Mouse (Mus musculus) neural tube, embryonic 14.5 days (tissue): ENCODE data around the gene Tef. TPM values are rescaled to one million over a fixed set of nuclear protein-coding genes. Genes with fewer than 3 reads are reported as not detected.
A peak's percentile ranks its signal among the peaks of the same experiment; 100 is the strongest.

ENCODE experiments used
- ATAC-seq: fragments of 200-750 bp; cut with Nextera tagmentation; 2 replicates; pipeline ENCODE4 v1.8.0; 2017; ENCODE audit warnings: low read depth, mild to moderate bottlenecking, moderate TSS enrichment, moderate library complexity
- H3K27ac ChIP-seq: fragments of 300-500 bp; sonication (generic); 2 replicates; pipeline ENCODE4 v1.5.1; 2014; ENCODE audit warnings: low read depth, mild to moderate bottlenecking, control low read depth, low read length, moderate library complexity, mixed read lengths
- H3K27me3 ChIP-seq: fragments of 300-500 bp; sonication (generic); 2 replicates; pipeline ENCODE4 v1.6.1; 2014; ENCODE audit warnings: low read length; ENCODE audit not compliant: control insufficient read depth, insufficient read depth
- H3K36me3 ChIP-seq: fragments of 300-500 bp; sonication (generic); 2 replicates; pipeline ENCODE4 v1.6.1; 2014; ENCODE audit warnings: low read length, mixed read lengths; ENCODE audit not compliant: control insufficient read depth, insufficient read depth
- H3K4me1 ChIP-seq: fragments of 300-500 bp; sonication (generic); 2 replicates; pipeline ENCODE4 v1.6.1; 2014; ENCODE audit warnings: low read length; ENCODE audit not compliant: control insufficient read depth, insufficient read depth
- H3K4me2 ChIP-seq: fragments of 300-500 bp; sonication (generic); 2 replicates; pipeline ENCODE4 v1.6.1; 2014; ENCODE audit warnings: mild to moderate bottlenecking, low read depth, low read length, control low read depth
- H3K4me3 ChIP-seq: fragments of 300-500 bp; sonication (generic); 2 replicates; pipeline ENCODE4 v1.5.1; 2014; ENCODE audit warnings: low read depth, low read length, control low read depth, mixed read lengths
- H3K9ac ChIP-seq: fragments of 300-500 bp; sonication (generic); replicated peaks from 2 replicates; pipeline ENCODE4 v1.6.1; 2014; ENCODE audit warnings: low read depth, mild to moderate bottlenecking, control low read depth, low read length, mixed read lengths
- H3K9me3 ChIP-seq: fragments of 300-500 bp; sonication (generic); 2 replicates; pipeline ENCODE4 v1.6.1; 2016; ENCODE audit warnings: low read length; ENCODE audit not compliant: control insufficient read depth
- WGBS: fragments of 180-500 bp; shearing (Covaris S2); extraction: QIAGEN DNeasy Blood & Tissue Kit; methylation state at CpG from one replicate; pipeline ENCODE4 v1.1.7; 2014; 5-methylcytosine and 5-hydroxymethylcytosine counted together
- polyA plus RNA-seq: library from polyadenylated mRNA; unstranded; fragments of >200 nt; fragmentation: Nextera tagmentation; extraction: Ambion mirVana; gene quantifications from 2 replicates; pipeline ENCODE4 v1.2.1, GENCODE M21; 2014

Tef gene
- polyA plus RNA-seq, 1 experiment from 2014 or later, result 17.9 TPM

DNA sequence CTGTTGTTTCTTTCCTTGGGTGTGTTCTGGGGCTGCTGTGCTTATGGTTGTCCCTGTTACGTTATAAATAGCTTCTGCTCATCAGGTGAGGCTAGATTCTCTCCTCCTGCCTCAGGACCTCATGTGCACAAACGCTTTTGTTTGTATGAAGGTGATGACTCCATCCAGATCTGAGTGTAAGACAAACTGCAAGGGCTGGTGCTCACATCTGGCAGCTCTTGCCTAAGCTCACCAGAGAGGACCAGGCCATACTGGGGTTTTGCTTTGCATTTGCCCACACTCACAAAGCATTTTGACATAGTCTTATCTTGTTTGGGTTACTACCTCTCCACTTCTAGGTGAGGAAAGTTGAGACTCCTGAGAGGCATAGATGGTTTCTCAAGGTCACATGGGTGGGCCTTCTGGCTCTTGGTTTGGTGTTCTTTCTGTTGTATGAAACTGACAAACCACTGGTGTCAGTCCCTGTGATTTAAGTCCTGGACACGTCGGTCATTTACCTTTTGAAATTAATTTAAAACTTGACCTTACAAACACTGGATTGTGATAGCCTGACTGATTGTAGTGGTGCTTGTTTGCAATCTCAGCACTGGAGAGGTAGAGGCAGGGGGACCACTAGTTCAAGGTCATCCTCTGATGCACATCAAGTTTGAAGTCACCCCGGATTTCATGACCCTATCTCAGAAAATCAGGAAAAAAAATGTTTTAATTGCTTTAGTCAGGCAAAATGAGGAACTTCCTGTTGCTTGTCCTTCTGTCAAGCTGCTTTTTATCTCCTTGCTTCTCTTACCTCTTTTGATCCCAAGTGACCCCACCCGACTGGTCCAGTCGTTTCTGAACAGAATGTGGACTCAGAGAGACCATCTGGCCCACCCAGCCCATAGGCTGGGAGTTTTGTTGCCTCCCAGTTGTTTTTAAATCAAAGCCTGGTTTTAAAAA is 10.7 kb downstream of the Tef start:
- Histone ChIP-seq H3K9ac (no peak overlapping the region), H3K4me3 (0 out of 2 replicates have a peak overlapping the region, but pooled peaks have one; percentile 73), H3K4me2 (peak overlapping the region; percentile 76), H3K27me3 (no peaks in the 10 kb centered on the region), H3K4me1 (peaks cover 20% of the 10 kb centered on the region), H3K27ac (no peak overlapping the region), H3K36me3 (peaks cover 18% of the 10 kb centered on the region), H3K9me3 (no peaks in the 10 kb centered on the region)
- no peak for ATAC-seq
- WGBS, result 81% methylated on average over 7 of the region's 7 CpGs

- no peak overlapping the region for H3K4me2 ChIP-seq
- H3K27me3 ChIP-seq, result no peaks in the 10 kb centered on the region
- H3K4me3 ChIP-seq, result no peak overlapping the region
- no peaks in the 10 kb centered on the region for H3K9me3 ChIP-seq
- H3K4me1 ChIP-seq, result peaks cover 20% of the 10 kb centered on the region
- 67% methylated on average over 5 of the region's 5 CpGs for WGBS
- H3K27ac ChIP-seq, result no peak overlapping the region
- no peak for ATAC-seq
- no peak overlapping the region for H3K9ac ChIP-seq
- H3K36me3 ChIP-seq, result peaks cover 18% of the 10 kb centered on the region
These were observed 11.9 kb downstream of the Tef start for GRCm38 (mm10) chr15:81813986-81814705.

DNA sequence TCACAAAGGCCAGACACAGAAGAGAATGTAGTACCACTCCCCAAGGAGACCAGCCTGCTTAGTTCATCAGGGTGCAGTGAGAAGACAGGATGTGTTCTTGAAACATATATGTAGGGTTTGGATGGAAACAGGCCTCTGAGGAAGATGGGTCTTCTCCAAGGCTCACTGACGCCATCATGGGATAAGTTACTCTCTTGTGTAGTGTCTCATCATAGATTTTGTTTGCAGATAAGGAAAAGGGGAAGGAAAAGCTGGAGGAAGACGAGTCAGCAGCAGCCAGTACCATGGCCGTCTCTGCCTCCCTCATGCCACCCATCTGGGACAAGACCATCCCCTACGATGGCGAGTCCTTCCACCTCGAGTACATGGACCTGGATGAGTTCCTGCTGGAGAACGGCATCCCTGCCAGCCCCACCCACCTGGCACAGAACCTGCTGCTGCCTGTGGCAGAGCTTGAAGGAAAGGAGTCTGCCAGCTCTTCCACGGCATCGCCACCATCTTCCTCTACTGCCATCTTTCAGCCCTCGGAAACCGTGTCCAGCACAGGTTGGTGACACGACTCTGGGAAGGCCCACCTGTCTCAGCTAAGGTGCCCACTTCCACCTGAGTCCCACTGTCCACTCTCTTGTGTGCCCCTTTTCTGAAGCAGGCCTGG is 12.6 kb downstream of the Tef start:
- no peak overlapping the region for H3K27ac ChIP-seq
- no peak overlapping the region for H3K9ac ChIP-seq
- H3K36me3 ChIP-seq, result peaks cover 20% of the 10 kb centered on the region
- no peak for ATAC-seq
- 94% methylated on average over 12 of the region's 12 CpGs for WGBS
- H3K27me3 ChIP-seq, result no peaks in the 10 kb centered on the region
- H3K4me3 ChIP-seq, result no peak overlapping the region
- H3K4me2 ChIP-seq, result no peak overlapping the region
- H3K9me3 ChIP-seq, result no peaks in the 10 kb centered on the region
- peaks cover 19% of the 10 kb centered on the region for H3K4me1 ChIP-seq

DNA sequence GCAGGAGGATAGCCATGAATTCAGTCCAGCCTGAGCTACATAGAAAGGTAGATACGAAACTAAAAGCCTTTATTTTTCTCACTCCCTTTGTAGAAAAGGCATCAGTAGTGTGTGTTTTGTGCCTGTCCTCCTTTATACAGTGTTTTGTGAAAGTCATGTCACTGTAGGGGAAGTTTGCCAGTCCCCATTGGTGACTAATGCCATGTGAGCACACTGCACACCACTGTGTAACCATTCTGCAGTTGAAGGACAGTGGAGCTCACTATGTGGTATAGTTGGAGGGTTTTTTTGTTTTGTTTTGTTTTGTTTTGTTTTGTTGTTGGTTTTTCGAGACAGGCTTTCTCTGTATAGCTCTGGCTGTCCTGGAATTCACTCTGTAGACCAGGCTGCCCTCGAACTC is 16.2 kb downstream of the Tef start:
- Histone ChIP-seq H3K9ac (no peak overlapping the region), H3K9me3 (no peaks in the 10 kb centered on the region), H3K4me2 (no peak overlapping the region), H3K27ac (no peak overlapping the region), H3K4me3 (no peak overlapping the region), H3K4me1 (peaks cover 2% of the 10 kb centered on the region; the same call in 1 of the 2 replicates), H3K36me3 (peaks cover 27% of the 10 kb centered on the region), H3K27me3 (no peaks in the 10 kb centered on the region)
- 91% methylated on average over 3 of the region's 3 CpGs for WGBS
- no peak for ATAC-seq

GRCm38 (mm10) chr15:81822631-81823030 is 20.4 kb downstream of the Tef start:
- Histone ChIP-seq H3K4me1 (no peaks in the 10 kb centered on the region), H3K9me3 (no peaks in the 10 kb centered on the region), H3K4me2 (no peak overlapping the region), H3K4me3 (no peak overlapping the region), H3K27ac (no peak overlapping the region), H3K9ac (no peak overlapping the region), H3K27me3 (no peaks in the 10 kb centered on the region), H3K36me3 (peaks cover 25% of the 10 kb centered on the region)
- no peak for ATAC-seq
- 90% methylated on average over 3 of the region's 3 CpGs for WGBS

- ATAC-seq, result no peak
- H3K27ac ChIP-seq, result no peak overlapping the region
- H3K4me3 ChIP-seq, result no peak overlapping the region
- no peak overlapping the region for H3K9ac ChIP-seq
- 84% methylated on average over 3 of the region's 3 CpGs for WGBS
- H3K4me2 ChIP-seq, result no peak overlapping the region
- no peaks in the 10 kb centered on the region for H3K9me3 ChIP-seq
- H3K27me3 ChIP-seq, result no peaks in the 10 kb centered on the region
- no peaks in the 10 kb centered on the region for H3K4me1 ChIP-seq
- H3K36me3 ChIP-seq, result peaks cover 22% of the 10 kb centered on the region
These were observed 22.6 kb downstream of the Tef start for GRCm38 (mm10) chr15:81824832-81825231.

DNA sequence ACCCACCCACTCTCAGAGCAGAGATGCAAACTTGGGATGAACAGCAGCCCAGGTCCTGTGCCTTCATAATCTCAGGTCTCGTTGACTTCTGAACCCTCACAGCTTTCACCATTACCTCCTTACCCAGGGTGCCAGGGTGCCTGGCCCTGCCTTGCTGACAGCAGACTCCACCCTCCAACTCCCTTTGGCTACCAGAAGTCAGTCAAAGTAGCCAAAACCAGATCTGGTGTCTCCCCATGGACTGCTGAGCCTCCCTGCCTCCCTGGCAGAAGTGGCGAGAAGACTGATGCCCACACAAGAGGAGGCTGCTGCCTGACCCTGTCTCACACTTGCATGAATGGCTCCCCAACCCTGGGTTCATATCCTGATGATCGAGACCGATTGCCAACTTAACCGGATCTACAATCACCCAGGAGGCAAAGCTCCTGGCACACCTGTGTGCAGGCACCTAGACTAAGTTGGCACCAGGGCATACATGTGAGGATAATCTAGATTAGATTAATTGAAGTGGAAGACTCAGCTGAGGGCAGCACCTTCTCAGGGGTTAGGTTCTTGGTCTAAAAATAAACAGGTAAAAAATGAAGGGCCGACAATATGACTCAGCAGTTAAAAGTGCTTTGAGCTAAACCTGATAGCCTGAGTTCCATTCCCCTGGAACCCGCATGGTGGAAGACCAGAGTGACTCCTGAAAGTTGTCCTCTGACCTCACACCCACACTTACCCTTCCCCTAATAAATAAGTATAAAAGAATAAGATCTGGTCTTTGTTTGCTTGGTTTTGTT is 26.4 kb downstream of the Tef start:
- Histone ChIP-seq H3K9ac (no peak overlapping the region), H3K36me3 (peaks cover 13% of the 10 kb centered on the region), H3K4me2 (no peak overlapping the region), H3K4me1 (no peaks in the 10 kb centered on the region), H3K27ac (no peak overlapping the region), H3K9me3 (no peaks in the 10 kb centered on the region), H3K4me3 (no peak overlapping the region), H3K27me3 (no peaks in the 10 kb centered on the region)
- WGBS, result 88% methylated on average over 7 of the region's 7 CpGs
- ATAC-seq, result no peak

GRCm38 (mm10) chr15:81829208-81829580 is 27.0 kb downstream of the Tef start:
- no peak for ATAC-seq
- no peak overlapping the region for H3K4me3 ChIP-seq
- no peak overlapping the region for H3K9ac ChIP-seq
- H3K4me1 ChIP-seq, result no peaks in the 10 kb centered on the region
- H3K27ac ChIP-seq, result no peak overlapping the region
- H3K27me3 ChIP-seq, result no peaks in the 10 kb centered on the region
- H3K9me3 ChIP-seq, result no peaks in the 10 kb centered on the region
- H3K4me2 ChIP-seq, result no peak overlapping the region
- peaks cover 7% of the 10 kb centered on the region for H3K36me3 ChIP-seq
- WGBS, result 63% methylated on average over 2 of the region's 2 CpGs
